Mouse (Mus musculus) lung, embryonic 14.5 days (tissue): ENCODE measurements around the gene Gemin7. TPM values are rescaled to one million over a fixed set of nuclear protein-coding genes. Genes with fewer than 3 reads are reported as not detected.

Source experiments
- ATAC-seq: fragments of 200-750 bp; cut with Nextera tagmentation; 2 replicates; pipeline ENCODE4 v1.8.0; 2017; ENCODE audit warnings: mild to moderate bottlenecking, moderate TSS enrichment, moderate library complexity; ENCODE audit not compliant: insufficient read depth
- DNase-seq: peaks from one replicate; pipeline ENCODE4 v3.0.0-alpha.2; 2015
- H3K27ac ChIP-seq: fragments of 300-500 bp; sonication (generic); 2 replicates; pipeline ENCODE4 v1.5.1; 2014; ENCODE audit warnings: low read depth, mild to moderate bottlenecking, moderate library complexity
- H3K27me3 ChIP-seq: fragments of 300-500 bp; sonication (generic); 2 replicates; pipeline ENCODE4 v1.6.1; 2014; ENCODE audit warnings: low read length, control low read depth; ENCODE audit not compliant: insufficient read depth
- H3K36me3 ChIP-seq: fragments of 300-500 bp; sonication (generic); 2 replicates; pipeline ENCODE4 v1.6.1; 2014; ENCODE audit warnings: control low read depth; ENCODE audit not compliant: insufficient read depth
- H3K4me1 ChIP-seq: fragments of 300-500 bp; sonication (generic); 2 replicates; pipeline ENCODE4 v1.6.1; 2014; ENCODE audit warnings: antibody characterized with exemption, control low read depth; ENCODE audit not compliant: insufficient read depth
- H3K4me2 ChIP-seq: fragments of 300-500 bp; sonication (generic); 2 replicates; pipeline ENCODE4 v1.6.1; 2014; ENCODE audit warnings: mild to moderate bottlenecking
- H3K4me3 ChIP-seq: fragments of 300-500 bp; sonication (generic); 2 replicates; pipeline ENCODE4 v1.5.1; 2014; ENCODE audit warnings: low read depth, low read length
- H3K9ac ChIP-seq: fragments of 300-500 bp; sonication (generic); 2 replicates; pipeline ENCODE4 v1.6.1; 2014
- H3K9me3 ChIP-seq: fragments of 300-500 bp; sonication (generic); 2 replicates; pipeline ENCODE4 v1.6.1; 2016; ENCODE audit warnings: low read depth, low read length, control low read depth
- CTCF ChIP-seq: IDR thresholded peaks from 2 replicates; pipeline ENCODE4 v1.5.1; 2016; ENCODE audit warnings: antibody characterized with exemption, low read depth
- WGBS: fragments of 180-500 bp; shearing (Covaris S2); extraction: QIAGEN DNeasy Blood & Tissue Kit; methylation state at CpG from one replicate; pipeline ENCODE4 v1.1.7; 2014; 5-methylcytosine and 5-hydroxymethylcytosine counted together
- polyA plus RNA-seq: library from polyadenylated mRNA; unstranded; fragments of >200 nt; fragmentation: Nextera tagmentation; extraction: Ambion mirVana; gene quantifications from 2 replicates; pipeline ENCODE4 v1.2.1, GENCODE M21; 2014

Gemin7 gene
- polyA plus RNA-seq, 1 experiment from 2014 or later: 183 TPM

DNA sequence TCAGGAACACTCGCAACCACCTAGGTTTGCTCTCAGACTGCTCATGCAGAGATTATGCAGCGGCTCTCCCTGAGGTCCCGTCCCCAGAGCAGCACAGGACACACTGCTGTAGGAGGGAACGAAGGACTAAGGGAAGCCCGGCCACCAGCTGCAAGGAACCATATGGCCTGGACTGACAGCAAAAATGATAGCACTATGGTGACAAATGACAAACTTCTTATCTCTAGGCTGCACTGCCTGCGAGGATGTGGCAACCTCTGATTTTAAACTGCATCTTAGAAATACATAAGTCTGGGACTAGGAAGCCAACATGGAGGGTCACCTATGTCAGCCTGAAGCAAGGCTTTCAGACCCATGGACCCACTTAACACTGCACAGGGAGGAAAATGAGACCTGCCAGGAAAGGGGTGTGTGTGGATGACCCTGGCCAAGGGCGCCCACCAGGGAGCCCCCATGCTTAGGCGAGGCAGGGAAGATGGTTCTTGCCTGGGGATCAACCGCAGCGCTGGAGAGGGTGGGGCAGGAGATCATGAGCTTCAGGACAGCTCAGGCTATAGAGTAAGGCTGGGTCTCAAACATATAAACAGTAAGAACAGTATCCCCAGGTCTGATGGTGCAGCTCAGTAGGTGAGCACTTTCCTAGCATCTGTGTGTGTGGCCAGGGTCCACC lies 15.8 kb upstream of the Gemin7 start:
- H3K4me3 ChIP-seq: no peak overlapping the region
- no peak for DNase-seq
- no peak overlapping the region for H3K9ac ChIP-seq
- ATAC-seq: no peak
- no peaks in the 10 kb centered on the region for H3K9me3 ChIP-seq
- no peak for TF ChIP-seq CTCF
- H3K36me3 ChIP-seq: peaks cover 93% of the 10 kb centered on the region
- no peak overlapping the region for H3K27ac ChIP-seq
- no peak overlapping the region for H3K4me2 ChIP-seq
- H3K27me3 ChIP-seq: no peaks in the 10 kb centered on the region
- WGBS: 88% methylated on average over 10 of the region's 10 CpGs
- H3K4me1 ChIP-seq: no peaks in the 10 kb centered on the region

DNA sequence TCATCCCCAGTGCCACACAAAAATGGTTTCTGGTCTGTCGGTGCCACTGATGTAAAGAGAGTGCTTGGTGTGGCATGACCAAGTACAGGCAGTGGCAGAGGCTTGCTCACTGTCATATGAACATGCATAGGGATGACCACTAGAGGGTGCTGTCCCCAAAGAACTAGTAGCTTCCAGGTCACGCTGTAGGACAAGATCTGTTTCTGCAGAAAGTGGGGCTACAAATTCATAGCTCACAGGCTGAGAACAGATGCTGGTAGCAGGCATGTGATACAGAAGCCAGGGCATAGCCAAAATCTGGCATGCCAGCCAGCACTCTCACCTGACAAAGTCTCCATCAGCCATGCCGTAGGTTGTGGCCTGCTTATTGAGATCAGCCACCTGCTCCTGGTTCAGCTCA lies 12.5 kb upstream of the Gemin7 start:
- ATAC-seq (peak; percentile 19; the same call in 1 of the 2 replicates), DNase-seq (peak; percentile 87)
- Histone ChIP-seq H3K27ac (no peak overlapping the region), H3K4me2 (no peak overlapping the region), H3K9me3 (no peaks in the 10 kb centered on the region), H3K27me3 (no peaks in the 10 kb centered on the region), H3K4me1 (no peaks in the 10 kb centered on the region), H3K4me3 (no peak overlapping the region), H3K36me3 (peaks cover 98% of the 10 kb centered on the region), H3K9ac (no peak overlapping the region)
- TF ChIP-seq CTCF: peak; percentile 95
- 52% methylated on average over 3 of the region's 3 CpGs for WGBS

DNA sequence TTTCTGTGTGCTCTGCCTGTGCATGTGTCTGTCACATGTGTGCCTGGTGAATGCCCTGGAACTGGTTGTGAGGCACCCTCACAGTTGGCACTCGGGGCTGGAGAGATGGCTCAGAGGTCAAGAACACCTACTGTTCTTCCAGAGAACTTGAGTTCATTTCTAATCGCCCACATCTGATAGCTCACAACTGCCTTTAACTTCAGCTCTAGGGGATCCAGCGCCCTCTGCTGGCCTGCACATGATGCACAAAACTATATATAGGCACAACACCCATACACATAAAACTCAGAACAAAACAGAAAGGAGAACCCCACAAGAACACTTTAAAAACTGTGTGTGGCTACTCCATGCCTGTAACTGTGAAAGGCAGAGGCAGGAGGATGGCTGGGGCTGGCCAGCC lies 11.8 kb upstream of the Gemin7 start:
- ATAC-seq (no peak), DNase-seq (peak; percentile 74)
- no peak overlapping the region for H3K27ac ChIP-seq
- H3K4me3 ChIP-seq: no peak overlapping the region
- peaks cover 100% of the 10 kb centered on the region for H3K36me3 ChIP-seq
- WGBS: 43% methylated on average over 3 of the region's 3 CpGs
- H3K4me2 ChIP-seq: no peak overlapping the region
- H3K4me1 ChIP-seq: no peaks in the 10 kb centered on the region
- H3K9ac ChIP-seq: no peak overlapping the region
- H3K27me3 ChIP-seq: no peaks in the 10 kb centered on the region
- TF ChIP-seq CTCF: peak; percentile 73
- H3K9me3 ChIP-seq: no peaks in the 10 kb centered on the region

DNA sequence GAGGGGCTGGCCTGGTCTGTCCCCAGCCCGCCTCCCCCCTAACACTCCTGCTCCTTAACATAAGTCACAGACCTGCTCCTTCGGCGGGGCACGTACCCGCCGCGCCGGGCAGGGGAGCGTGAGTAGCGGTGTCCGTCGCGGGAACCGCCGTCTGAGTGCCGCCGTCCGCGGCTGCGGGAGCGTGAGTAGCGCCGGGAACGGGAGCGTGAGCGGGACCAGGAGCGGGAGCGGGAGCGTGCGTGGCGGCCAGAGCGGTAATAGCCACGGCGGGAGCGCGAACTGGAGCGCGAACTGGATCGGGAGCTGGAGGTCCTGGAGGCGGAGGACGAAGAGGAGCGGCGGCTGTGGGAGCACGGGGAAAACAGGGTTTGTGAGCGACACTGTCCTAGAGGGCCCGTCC lies 8.9 kb upstream of the Gemin7 start:
- 80% methylated on average over 46 of the region's 46 CpGs for WGBS
- no peak overlapping the region for H3K27ac ChIP-seq

DNA sequence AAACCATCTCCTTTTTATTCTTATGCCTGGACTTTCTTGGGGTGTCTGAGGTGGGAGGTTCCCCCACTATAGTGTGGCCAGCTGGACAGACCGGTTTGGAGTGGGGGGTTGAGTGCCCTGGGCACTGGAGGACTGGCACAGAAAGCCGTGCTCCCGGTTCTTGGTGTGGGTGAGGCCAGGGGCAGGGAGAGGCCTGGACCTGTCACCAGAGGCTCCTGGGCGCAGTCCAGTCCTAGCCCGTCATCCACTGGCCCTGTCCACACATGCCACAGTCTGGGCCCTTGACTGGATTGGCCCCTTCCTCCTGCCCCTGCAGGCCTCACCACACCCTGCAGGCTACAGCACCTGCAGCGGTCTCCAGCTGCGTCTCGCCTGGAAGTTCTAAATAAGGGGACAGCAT lies 3.2 kb upstream of the Gemin7 start:
- Histone ChIP-seq H3K36me3 (peaks cover 53% of the 10 kb centered on the region), H3K4me3 (no peak overlapping the region), H3K4me1 (0 out of 2 replicates have a peak, but pooled peaks cover 3% of the 10 kb centered on the region), H3K9ac (no peak overlapping the region), H3K27me3 (peaks cover 32% of the 10 kb centered on the region), H3K27ac (no peak overlapping the region), H3K4me2 (no peak overlapping the region), H3K9me3 (no peaks in the 10 kb centered on the region)
- ATAC-seq (no peak), DNase-seq (no peak)
- 75% methylated on average over 8 of the region's 8 CpGs for WGBS
- TF ChIP-seq CTCF: no peak

More for the DNA sequence above, 8.9 kb upstream of the Gemin7 start:
- Histone ChIP-seq H3K9ac (no peak overlapping the region), H3K4me2 (no peak overlapping the region), H3K4me1 (no peaks in the 10 kb centered on the region), H3K9me3 (no peaks in the 10 kb centered on the region), H3K27me3 (no peaks in the 10 kb centered on the region), H3K4me3 (no peak overlapping the region), H3K36me3 (peaks cover 96% of the 10 kb centered on the region)
- no peak for DNase-seq
- ATAC-seq: no peak
- no peak for TF ChIP-seq CTCF

DNA sequence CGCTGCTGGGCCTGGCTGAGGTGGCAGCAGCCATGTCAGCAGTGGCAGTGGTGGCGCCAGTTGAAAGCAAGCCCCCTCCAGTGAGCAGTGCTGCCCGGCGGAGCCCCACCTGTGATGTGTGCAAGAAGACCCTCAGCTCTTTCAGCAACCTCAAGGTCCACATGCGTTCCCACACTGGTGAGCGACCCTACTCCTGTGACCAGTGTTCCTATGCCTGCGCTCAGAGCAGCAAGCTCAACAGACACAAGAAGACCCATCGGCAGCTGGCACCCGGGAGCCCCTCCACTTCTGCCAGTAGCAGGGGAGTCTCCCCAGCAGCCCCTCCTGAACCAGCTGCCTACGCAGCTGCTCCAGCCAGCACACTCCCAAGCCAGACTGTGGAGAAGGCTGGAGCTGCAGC lies 2.4 kb upstream of the Gemin7 start:
- DNase-seq: no peak
- H3K9me3 ChIP-seq: no peaks in the 10 kb centered on the region
- H3K4me1 ChIP-seq: 0 out of 2 replicates have a peak, but pooled peaks cover 3% of the 10 kb centered on the region
- no peak overlapping the region for H3K4me3 ChIP-seq
- no peak for ATAC-seq
- no peak overlapping the region for H3K4me2 ChIP-seq
- H3K9ac ChIP-seq: no peak overlapping the region
- no peak for TF ChIP-seq CTCF
- no peak overlapping the region for H3K27ac ChIP-seq
- 85% methylated on average over 10 of the region's 10 CpGs for WGBS
- peaks cover 44% of the 10 kb centered on the region for H3K36me3 ChIP-seq
- peaks cover 32% of the 10 kb centered on the region for H3K27me3 ChIP-seq

DNA sequence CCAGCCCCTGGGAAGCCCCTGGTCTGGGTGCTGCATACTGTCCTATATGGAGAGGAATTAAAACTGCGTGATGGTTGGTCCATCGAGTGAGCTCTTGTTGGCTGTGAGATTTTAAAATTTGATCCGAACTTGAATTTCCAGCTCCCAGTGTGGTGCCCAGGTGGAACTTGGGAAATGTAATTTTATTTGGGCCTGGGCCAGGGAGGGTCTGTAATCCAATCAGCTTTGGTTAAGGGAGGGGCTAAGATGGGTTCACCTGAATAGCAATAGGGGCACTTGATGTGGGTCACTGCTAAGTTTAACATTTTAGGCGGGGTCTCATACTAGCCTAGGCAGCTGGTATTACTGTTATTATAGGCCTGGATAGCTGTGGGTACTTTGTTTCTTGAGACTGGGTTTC lies 1.0 kb upstream of the Gemin7 start:
- 56% methylated on average over 4 of the region's 4 CpGs for WGBS
- Histone ChIP-seq H3K9ac (no peak overlapping the region), H3K4me2 (peak overlapping the region; percentile 78), H3K9me3 (no peaks in the 10 kb centered on the region), H3K4me3 (no peak overlapping the region), H3K4me1 (0 out of 2 replicates have a peak, but pooled peaks cover 3% of the 10 kb centered on the region), H3K36me3 (peaks cover 31% of the 10 kb centered on the region), H3K27ac (no peak overlapping the region), H3K27me3 (peaks cover 32% of the 10 kb centered on the region)
- no peak for TF ChIP-seq CTCF
- DNase-seq (no peak), ATAC-seq (no peak)
